Mouse (Mus musculus) kidney, adult 2 months (tissue): ENCODE measurements around the gene Stk24.

ENCODE experiments used
- CTCF ChIP-seq: fragments of 200-500 bp; conservative IDR thresholded peaks from 2 replicates; pipeline ENCODE4 v1.5.1; 2011; ENCODE audit warnings: low read depth, mild to moderate bottlenecking, control low read depth, low read length, moderate library complexity, mixed read lengths; ENCODE audit not compliant: insufficient read depth, insufficient read length
- POLR2A ChIP-seq: fragments of 200-500 bp; IDR thresholded peaks from one replicate; pipeline ENCODE4 v1.6.1; 2011; ENCODE audit warnings: low read depth, low read length, control low read depth

DNA sequence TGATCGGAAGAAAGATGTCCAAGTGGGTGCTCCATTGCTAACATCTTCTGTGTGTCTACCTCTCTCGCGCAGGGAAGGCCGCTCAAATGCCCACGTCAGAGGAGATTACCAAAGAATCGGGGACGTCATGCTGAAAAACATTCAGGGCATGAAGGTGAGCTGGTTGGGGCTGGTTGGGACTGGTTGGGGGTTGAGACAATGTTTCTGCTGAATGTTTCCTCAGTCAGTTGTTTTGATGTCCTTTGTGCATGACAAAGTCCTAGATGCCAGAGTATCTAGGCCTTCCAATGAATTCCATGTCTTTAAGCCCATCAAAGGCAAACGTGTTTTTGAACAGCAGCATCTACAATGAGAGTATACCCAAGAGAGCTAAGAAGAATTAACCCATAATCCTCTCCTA is 112.0 kb downstream of the Stk24 start:
- TF ChIP-seq CTCF = no peak
- TF ChIP-seq POLR2A = no peak
